Comparison of ENCODE assay signal across 28 mouse cellular contexts in the genomic region with DNA sequence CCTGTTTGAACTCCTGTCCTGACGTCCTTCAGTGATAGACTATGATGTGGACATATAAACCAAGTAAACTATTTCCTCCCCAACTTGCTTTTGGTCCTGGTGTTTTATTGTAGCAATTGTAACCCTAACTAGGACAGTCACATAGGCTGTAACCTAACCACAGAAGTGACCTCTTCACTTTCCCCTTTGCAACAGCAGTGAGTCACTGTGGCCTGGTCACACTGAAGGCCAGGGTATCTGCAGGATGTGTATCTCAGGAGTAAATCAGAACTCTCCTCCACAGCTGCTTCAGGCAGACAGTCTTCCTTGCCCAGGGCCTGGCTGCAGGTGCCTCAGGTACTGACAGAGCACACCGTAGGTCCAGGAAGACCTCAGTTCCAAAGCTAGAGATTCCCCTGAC. TPM values are rescaled to one million over a fixed set of nuclear protein-coding genes. Genes with fewer than 3 reads are reported as not detected.
A peak's percentile ranks its signal among the peaks of the same experiment; 100 is the strongest.
DNase-seq lines count a peak whose midpoint lies in the region; ATAC-seq lines count a peak whose summit lies in the region.
"Had no signal": no experiment of that assay in that cellular context is flagged by ENCODE, and none has a peak within 500 bp of the region (broad histone marks: within the 10 kb centered on the region; RNA-seq: fewer than 3 reads in every experiment).

No protein-coding gene starts in this region.

- no peaks in the 10 kb centered on the region for H3K36me3 ChIP-seq in lung, embryonic 16.5 days (ENCODE audit: control insufficient read depth, insufficient read depth, low read length)
- H3K36me3 ChIP-seq: embryonic facial prominence, embryonic 13.5 days; embryonic facial prominence, embryonic 15.5 days; forebrain, embryonic 10.5 days; forebrain, embryonic 12.5 days; G1E had no signal

- 59% methylated on average over 2 of the region's 2 CpGs for WGBS in lung, embryonic 16.5 days

- H3K4me3 ChIP-seq in lung, embryonic 16.5 days (ENCODE audit: low read length): no peak overlapping the region
- H3K4me3 ChIP-seq: embryonic facial prominence, embryonic 13.5 days; embryonic facial prominence, embryonic 15.5 days; erythroblast, embryonic 14.5 days; forebrain, embryonic 10.5 days; forebrain, embryonic 12.5 days had no signal

- peaks cover 11% of the 10 kb centered on the region for H3K4me1 ChIP-seq in lung, embryonic 16.5 days (replicated peaks; ENCODE audit: control insufficient read depth, insufficient read depth, low read length)

- no peaks in the 10 kb centered on the region for H3K9me3 ChIP-seq in lung, embryonic 16.5 days (ENCODE audit: control insufficient read depth, low read length)
- H3K9me3 ChIP-seq: embryonic facial prominence, embryonic 15.5 days; forebrain, embryonic 10.5 days; forebrain, embryonic 12.5 days had no signal

- no peak overlapping the region for H3K9ac ChIP-seq in lung, embryonic 16.5 days (ENCODE audit: low read length)
- H3K9ac ChIP-seq: embryonic facial prominence, embryonic 13.5 days; embryonic facial prominence, embryonic 15.5 days; forebrain, embryonic 12.5 days had no signal

- DNase-seq in adrenal gland, adult (ENCODE audit: inconsistent age in 2 of 2, low spot score in 1 of 2): peak; percentile 60 to 78
- no peak for DNase-seq in adrenal gland, adult 18-20 months (ENCODE audit: low spot score in 2 of 2)
- DNase-seq in adrenal gland, adult 8-10 months: peak; percentile 54
- DNase-seq in adrenal gland, postnatal 4 days (ENCODE audit: low spot score in 2 of 2): no peak
- DNase-seq in lung, postnatal 25 days (ENCODE audit: low spot score): no peak
- peak; percentile 48 to 58 for DNase-seq in adrenal gland, postnatal 36 days
- DNase-seq in layer of hippocampus, adult 11-12 months (ENCODE audit: low spot score): no peak
- DNase-seq: B cell, adult 2 months; cerebellum, adult 11 months; cerebellum, adult 18-20 months; cerebellum, adult 8-10 months; cerebellum, adult 9-11 months; cerebellum, postnatal 14 days; cerebellum, postnatal 36 days; embryo, embryonic 11 days had no signal

- H3K27me3 ChIP-seq in lung, embryonic 16.5 days (ENCODE audit: control insufficient read depth, insufficient read depth, low read depth, low read length): no peaks in the 10 kb centered on the region
- H3K27me3 ChIP-seq: CH12.LX; embryonic facial prominence, embryonic 15.5 days; Patski had no signal

- no peak overlapping the region for H3K4me2 ChIP-seq in lung, embryonic 16.5 days (ENCODE audit: low read depth, low read length)
- H3K4me2 ChIP-seq: embryonic facial prominence, embryonic 13.5 days; embryonic facial prominence, embryonic 15.5 days; forebrain, embryonic 12.5 days had no signal

- H3K27ac ChIP-seq in lung, embryonic 16.5 days (ENCODE audit: low read length): 0 out of 2 replicates have a peak overlapping the region, but pooled peaks have one; percentile 30
- H3K27ac ChIP-seq: embryonic facial prominence, embryonic 13.5 days; embryonic facial prominence, embryonic 15.5 days; forebrain, embryonic 10.5 days; forebrain, embryonic 12.5 days had no signal

- no peak for ATAC-seq in lung, embryonic 16.5 days (ENCODE audit: low read depth)
- ATAC-seq: activated CD4-positive, CD25-positive, alpha-beta regulatory T cell, adult 4 months; CD4-positive, CD25-positive, alpha-beta regulatory T cell, adult 4 months; forebrain, embryonic 14.5 days; forebrain, embryonic 16.5 days; Patski had no signal

RNA-seq across cellular contexts. Expression of gene Farp1, which starts 3.6 kb away (rescaled TPM):
- total RNA-seq in adrenal gland, adult 18-20 months (2021): 10 to 100 TPM; 18.3 to 26.6 TPM
- 10 to 100 TPM; 15.5 to 24.1 (median 21.4) TPM for total RNA-seq in adrenal gland, adult 8-10 months (2022)
- 10 to 100 TPM; 41.6 to 58.5 TPM for total RNA-seq in adrenal gland, postnatal 4 days (2021)
- 20.0 and 22.0 TPM in 2 replicates for polyA plus RNA-seq in lung, embryonic 16.5 days (2015; fragmentation: Nextera tagmentation; extraction: Ambion mirVana)
- 10 to 100 TPM; 17.2 to 25.1 TPM for total RNA-seq in adrenal gland, postnatal 36 days (2021)
- polyA plus RNA-seq: erythroblast, embryonic 14.5 days had no signal

Comparison
In these comparisons a context has a peak if more than half of its experiments do, and no peak if none do; other contexts are left out.
1. DNase-seq: peak in adrenal gland, adult (2 of 2), adrenal gland, adult 8-10 months (single experiment) and adrenal gland, postnatal 36 days (2 of 2); none in adrenal gland, adult 18-20 months (0 of 2), adrenal gland, postnatal 4 days (0 of 2), lung, postnatal 25 days (single experiment) and layer of hippocampus, adult 11-12 months (single experiment).